Mouse (Mus musculus): ENCODE results near the gene Col15a1. TPM values are rescaled to one million over a fixed set of nuclear protein-coding genes. Genes with fewer than 3 reads are reported as not detected.

The Col15a1 gene
- total RNA-seq, 1 experiment from 2014 or later = not detected

GRCm38 (mm10) chr4:47227101-47227500, 19.1 kb downstream of the Col15a1 start:
- no peak for ATAC-seq (ENCODE audit: extremely low read depth, insufficient number of reproducible peaks, low FRiP score, poor library complexity, severe bottlenecking)

GRCm38 (mm10) chr4:47227756-47228155, 19.8 kb downstream of the Col15a1 start:
- ATAC-seq (ENCODE audit: extremely low read depth, insufficient number of reproducible peaks, low FRiP score, poor library complexity, severe bottlenecking) = no peak

DNA sequence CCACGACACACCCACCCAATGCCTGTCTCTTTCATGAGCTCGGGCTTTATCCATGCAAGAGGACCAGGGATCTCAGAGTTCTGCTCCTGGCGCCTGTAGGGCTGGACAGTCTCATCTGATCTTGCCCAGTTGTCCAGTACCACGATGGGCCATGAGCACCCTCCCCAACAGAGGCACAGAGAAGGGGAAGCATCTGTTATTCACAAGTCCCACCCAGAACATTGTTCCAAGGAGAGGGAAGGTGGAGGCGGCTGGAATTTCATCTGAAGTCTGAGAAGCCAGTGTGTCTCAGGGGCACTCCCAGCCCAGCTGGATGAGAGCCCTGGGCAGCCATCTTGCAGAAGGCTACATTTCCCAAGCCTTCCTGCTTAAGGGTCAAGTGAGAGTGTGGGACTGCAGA, 21.0 kb downstream of the Col15a1 start:
- no peak for ATAC-seq (ENCODE audit: extremely low read depth, insufficient number of reproducible peaks, low FRiP score, poor library complexity, severe bottlenecking)

GRCm38 (mm10) chr4:47230498-47230897, 22.5 kb downstream of the Col15a1 start:
- no peak for ATAC-seq (ENCODE audit: extremely low read depth, insufficient number of reproducible peaks, low FRiP score, poor library complexity, severe bottlenecking)

GRCm38 (mm10) chr4:47231322-47231721, 23.4 kb downstream of the Col15a1 start:
- no peak for ATAC-seq (ENCODE audit: extremely low read depth, insufficient number of reproducible peaks, low FRiP score, poor library complexity, severe bottlenecking)

DNA sequence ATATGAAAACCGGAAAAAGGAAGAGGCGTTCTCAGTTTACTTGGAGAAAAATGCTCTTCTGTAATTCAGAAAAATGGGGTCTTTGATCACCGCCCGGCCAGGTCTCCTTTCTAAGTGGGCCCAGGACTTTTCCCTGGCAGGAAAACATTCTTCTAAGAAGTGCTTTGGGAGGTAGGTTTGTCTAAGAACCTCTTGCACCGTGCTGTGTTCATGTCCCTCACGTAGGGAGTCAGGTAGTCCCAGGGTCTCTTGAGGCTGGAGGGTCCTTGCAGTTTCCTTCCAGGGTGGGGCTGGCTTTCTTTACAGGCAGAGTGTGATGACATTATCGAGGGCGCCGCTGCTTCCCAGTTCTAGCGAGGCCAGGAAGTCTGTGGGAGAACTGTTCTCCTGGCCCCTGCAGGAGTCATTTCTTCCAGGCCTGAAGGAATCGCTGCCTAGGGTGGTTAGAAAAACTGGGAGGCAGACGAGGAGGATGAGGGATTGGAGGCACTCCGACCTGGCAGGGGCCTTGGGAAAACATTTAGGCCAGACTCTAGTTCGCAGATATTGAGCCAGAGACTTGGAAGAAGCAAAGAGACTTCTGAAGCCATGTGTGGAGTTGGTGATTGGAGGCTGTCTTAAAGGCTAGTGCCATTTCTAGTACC, 25.4 kb downstream of the Col15a1 start:
- no peak for ATAC-seq (ENCODE audit: extremely low read depth, insufficient number of reproducible peaks, low FRiP score, poor library complexity, severe bottlenecking)

- no peak for ATAC-seq (ENCODE audit: extremely low read depth, insufficient number of reproducible peaks, low FRiP score, poor library complexity, severe bottlenecking)
Observed at GRCm38 (mm10) chr4:47234667-47235267, 26.8 kb downstream of the Col15a1 start.

GRCm38 (mm10) chr4:47235312-47235711, 27.4 kb downstream of the Col15a1 start:
- no peak for ATAC-seq (ENCODE audit: extremely low read depth, insufficient number of reproducible peaks, low FRiP score, poor library complexity, severe bottlenecking)

- no peak for ATAC-seq (ENCODE audit: extremely low read depth, insufficient number of reproducible peaks, low FRiP score, poor library complexity, severe bottlenecking)
Observed at GRCm38 (mm10) chr4:47236104-47236503, 28.1 kb downstream of the Col15a1 start.

- no peak for ATAC-seq (ENCODE audit: extremely low read depth, insufficient number of reproducible peaks, low FRiP score, poor library complexity, severe bottlenecking)
Observed at GRCm38 (mm10) chr4:47237220-47237619, 29.3 kb downstream of the Col15a1 start.

GRCm38 (mm10) chr4:47239114-47239513, 31.2 kb downstream of the Col15a1 start:
- no peak for ATAC-seq (ENCODE audit: extremely low read depth, insufficient number of reproducible peaks, low FRiP score, poor library complexity, severe bottlenecking)

GRCm38 (mm10) chr4:47240901-47241300, 32.9 kb downstream of the Col15a1 start:
- ATAC-seq (ENCODE audit: extremely low read depth, insufficient number of reproducible peaks, low FRiP score, poor library complexity, severe bottlenecking) = no peak

DNA sequence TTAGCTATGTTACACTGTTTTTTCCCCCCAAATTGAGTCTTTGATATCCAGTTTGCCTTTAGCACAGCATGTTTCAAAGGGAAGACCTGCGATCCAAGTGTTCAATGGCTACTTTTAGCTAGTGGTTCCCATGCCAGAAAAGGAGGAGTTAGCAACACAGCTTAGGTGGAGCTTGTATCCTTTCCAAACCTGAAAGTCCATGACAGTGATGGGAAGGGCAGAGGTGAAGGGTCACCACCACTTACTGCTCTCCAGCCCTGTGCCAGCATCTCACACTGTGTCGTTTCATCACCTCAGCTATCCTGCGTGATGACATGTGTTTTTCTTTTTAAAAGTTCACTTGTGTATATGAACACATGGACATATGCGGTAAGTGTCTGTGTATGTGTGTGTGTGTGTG, 34.2 kb downstream of the Col15a1 start:
- no peak for ATAC-seq (ENCODE audit: extremely low read depth, insufficient number of reproducible peaks, low FRiP score, poor library complexity, severe bottlenecking)

GRCm38 (mm10) chr4:47244651-47245050, 36.7 kb downstream of the Col15a1 start:
- ATAC-seq (ENCODE audit: extremely low read depth, insufficient number of reproducible peaks, low FRiP score, poor library complexity, severe bottlenecking) = no peak

- no peak for ATAC-seq (ENCODE audit: extremely low read depth, insufficient number of reproducible peaks, low FRiP score, poor library complexity, severe bottlenecking)
Observed at GRCm38 (mm10) chr4:47245621-47246020, 37.7 kb downstream of the Col15a1 start.

DNA sequence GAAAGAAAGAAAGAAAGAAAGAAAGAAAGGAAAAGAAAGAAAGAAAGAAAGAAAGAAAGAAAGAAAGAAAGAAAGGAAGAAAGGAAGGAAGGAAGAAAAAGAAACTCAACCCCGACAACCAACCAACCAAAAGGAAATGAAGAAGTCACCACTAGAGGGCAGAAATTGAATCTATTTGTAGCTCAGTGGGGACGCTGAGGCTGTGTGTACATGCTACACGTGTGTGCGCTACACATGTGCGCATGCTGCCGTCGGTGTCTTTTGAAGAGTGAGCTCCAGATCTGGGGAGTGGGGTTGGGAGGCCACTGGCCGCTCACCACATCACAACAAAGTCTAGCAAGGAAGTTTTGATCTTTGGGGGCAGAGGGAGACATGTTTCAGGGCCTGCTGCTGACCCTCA, 38.9 kb downstream of the Col15a1 start:
- no peak for ATAC-seq (ENCODE audit: extremely low read depth, insufficient number of reproducible peaks, low FRiP score, poor library complexity, severe bottlenecking)

- ATAC-seq (ENCODE audit: extremely low read depth, insufficient number of reproducible peaks, low FRiP score, poor library complexity, severe bottlenecking) = no peak
Observed at GRCm38 (mm10) chr4:47247574-47247973, 39.6 kb downstream of the Col15a1 start.

DNA sequence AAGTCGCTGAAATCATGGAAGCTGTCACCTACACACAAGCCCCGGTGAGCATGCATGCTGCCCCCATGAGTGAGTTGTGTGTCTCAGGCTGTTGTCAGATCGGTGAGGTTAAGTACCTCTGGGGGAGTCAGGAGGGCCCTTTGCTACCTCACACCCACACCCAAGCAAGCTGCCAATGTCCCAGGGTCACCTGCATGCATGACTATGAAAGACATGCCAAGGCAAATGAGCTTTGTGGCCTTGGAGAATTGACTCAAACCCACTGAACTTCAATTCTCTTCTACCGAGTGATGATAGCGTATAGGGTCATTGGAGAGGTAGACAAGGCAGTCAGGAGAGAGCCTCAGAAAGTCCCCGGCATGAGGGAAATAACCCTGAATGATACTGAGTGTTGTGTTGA, 41.2 kb downstream of the Col15a1 start:
- ATAC-seq (ENCODE audit: extremely low read depth, insufficient number of reproducible peaks, low FRiP score, poor library complexity, severe bottlenecking) = no peak

- peak; percentile 91 for ATAC-seq (ENCODE audit: extremely low read depth, insufficient number of reproducible peaks, low FRiP score, poor library complexity, severe bottlenecking)
Observed at GRCm38 (mm10) chr4:47251069-47251468, 43.1 kb downstream of the Col15a1 start.

- no peak for ATAC-seq (ENCODE audit: extremely low read depth, insufficient number of reproducible peaks, low FRiP score, poor library complexity, severe bottlenecking)
Observed at GRCm38 (mm10) chr4:47251693-47252435, 43.9 kb downstream of the Col15a1 start.

Data from neutrophil, adult 5-6 weeks (primary cell).